8 mouse cellular contexts compared by ENCODE assay signal in genomic region chr8:45454426-45454825, GRCm38 (mm10). TPM values are rescaled to one million over a fixed set of nuclear protein-coding genes. Genes with fewer than 3 reads are reported as not detected.
A peak's percentile ranks its signal among the peaks of the same experiment; 100 is the strongest.
DNase-seq lines count a peak whose midpoint lies in the region; ATAC-seq lines count a peak whose summit lies in the region.
"Had no signal": no experiment of that assay in that cellular context is flagged by ENCODE, and none has a peak within 500 bp of the region (broad histone marks: within the 10 kb centered on the region; RNA-seq: fewer than 3 reads in every experiment).

No protein-coding gene starts in this region.

- H3K36me3 ChIP-seq in forebrain, embryonic 13.5 days (ENCODE audit: poor library complexity, severe bottlenecking), result no peaks in the 10 kb centered on the region
- H3K36me3 ChIP-seq in hindbrain, embryonic 10.5 days, result no peaks in the 10 kb centered on the region
- H3K36me3 ChIP-seq: lung, embryonic 15.5 days had no signal

- no peak overlapping the region for H3K9ac ChIP-seq in forebrain, embryonic 13.5 days
- H3K9ac ChIP-seq: lung, embryonic 15.5 days had no signal

- no peaks in the 10 kb centered on the region for H3K4me1 ChIP-seq in forebrain, embryonic 13.5 days
- no peaks in the 10 kb centered on the region for H3K4me1 ChIP-seq in hindbrain, embryonic 10.5 days (replicated peaks)
- H3K4me1 ChIP-seq: lung, embryonic 15.5 days had no signal

- WGBS in forebrain, embryonic 13.5 days, result 57% methylated on average over 6 of the region's 6 CpGs
- 55% methylated on average over 6 of the region's 6 CpGs for WGBS in hindbrain, embryonic 10.5 days

- H3K27me3 ChIP-seq in forebrain, embryonic 13.5 days, result no peaks in the 10 kb centered on the region
- H3K27me3 ChIP-seq in hindbrain, embryonic 10.5 days (ENCODE audit: insufficient read depth, poor library complexity, severe bottlenecking), result no peaks in the 10 kb centered on the region
- H3K27me3 ChIP-seq: lung, embryonic 15.5 days had no signal

- no peaks in the 10 kb centered on the region for H3K9me3 ChIP-seq in forebrain, embryonic 13.5 days (replicated peaks)
- no peaks in the 10 kb centered on the region for H3K9me3 ChIP-seq in hindbrain, embryonic 10.5 days
- H3K9me3 ChIP-seq: lung, embryonic 15.5 days had no signal

- peak; percentile 91 for ATAC-seq in forebrain, embryonic 13.5 days

- no peak overlapping the region for H3K4me3 ChIP-seq in forebrain, embryonic 13.5 days
- H3K4me3 ChIP-seq in hindbrain, embryonic 10.5 days, result no peak overlapping the region
- H3K4me3 ChIP-seq: lung, embryonic 15.5 days had no signal

- peak; percentile 72 for DNase-seq in R1 (ENCODE audit: low read depth, low spot score)
- DNase-seq in c-Kit-positive CD71-negative TER-119-negative erythroid progenitor cells, embryonic 14.5 days (ENCODE audit: low read depth), result peak; percentile 26
- peak; percentile 33 for DNase-seq in hindbrain, embryonic 10.5 days (ENCODE audit: low spot score)
- DNase-seq in layer of hippocampus, adult 18-20 months (ENCODE audit: low spot score in 2 of 2), result peak; percentile 36 to 86
- peak; percentile 65 for DNase-seq in lung, postnatal 10 days
- peak; percentile 90 for DNase-seq in retina, postnatal 1 day

- no peak overlapping the region for H3K27ac ChIP-seq in forebrain, embryonic 13.5 days
- H3K27ac ChIP-seq in hindbrain, embryonic 10.5 days, result no peak overlapping the region
- H3K27ac ChIP-seq: lung, embryonic 15.5 days had no signal

- no peak overlapping the region for H3K4me2 ChIP-seq in forebrain, embryonic 13.5 days
- H3K4me2 ChIP-seq: lung, embryonic 15.5 days had no signal

RNA-seq across cellular contexts. Expression of gene Tlr3, which starts 43.5 kb away (rescaled TPM):
- polyA plus RNA-seq in forebrain, embryonic 13.5 days (2015; fragmentation: Nextera tagmentation; extraction: Ambion mirVana), result 0.87 and 1.3 TPM in 2 replicates
- polyA plus RNA-seq in hindbrain, embryonic 10.5 days (2016; fragmentation: Nextera tagmentation; extraction: Ambion mirVana), result 0.67 and 0.77 TPM in 2 replicates
- total RNA-seq in layer of hippocampus, adult 18-20 months (2021), result 10 to 100 TPM in 1 of 2 experiments, 1 to 10 TPM in 1; 8.2 to 11.7 TPM

RNA-seq across cellular contexts. Expression of gene Sorbs2, which starts 53.2 kb away (rescaled TPM):
- 101 and 107 TPM in 2 replicates for polyA plus RNA-seq in forebrain, embryonic 13.5 days (2015; fragmentation: Nextera tagmentation; extraction: Ambion mirVana)
- 30.8 and 36.9 TPM in 2 replicates for polyA plus RNA-seq in hindbrain, embryonic 10.5 days (2016; fragmentation: Nextera tagmentation; extraction: Ambion mirVana)
- 100 to 1,000 TPM; 166 to 172 TPM for total RNA-seq in layer of hippocampus, adult 18-20 months (2021)

Comparison
In these comparisons a context has a peak if more than half of its experiments do, and no peak if none do; other contexts are left out.
1. DNase-seq: peak in every context shown above with its lines; median percentile 90 in retina, postnatal 1 day; 72 in R1; 65 in lung, postnatal 10 days; 61 in layer of hippocampus, adult 18-20 months; 33 in hindbrain, embryonic 10.5 days; 26 in c-Kit-positive CD71-negative TER-119-negative erythroid progenitor cells, embryonic 14.5 days.